Mouse (Mus musculus): ENCODE measurements at regions not wholly inside any gene's neighbourhood (a gene's known extent, or its start where the extent isn't known, plus 50 kb on each side); places are given as distances from the start of the nearest gene placed in this dataset. TPM values are rescaled to one million over a fixed set of nuclear protein-coding genes. Genes with fewer than 3 reads are reported as not detected.

- DNase-seq (ENCODE audit: low spot score) = peak; percentile 11
Measured at GRCm38 (mm10) chr3:35496027-35496824, 257.7 kb upstream of the Atp11b start.

GRCm38 (mm10) chr3:35510314-35510713 lies 243.6 kb upstream of the Atp11b start:
- no peak for DNase-seq (ENCODE audit: low spot score)

GRCm38 (mm10) chr3:35516517-35516916 lies 237.4 kb upstream of the Atp11b start:
- no peak for DNase-seq (ENCODE audit: low spot score)

- DNase-seq (ENCODE audit: low spot score) = no peak
Measured at GRCm38 (mm10) chr3:35520131-35520530, 233.8 kb upstream of the Atp11b start.

GRCm38 (mm10) chr3:35547696-35548095 lies 206.2 kb upstream of the Atp11b start:
- DNase-seq (ENCODE audit: low spot score) = no peak

GRCm38 (mm10) chr3:35551791-35552190 lies 202.1 kb upstream of the Atp11b start:
- DNase-seq (ENCODE audit: low spot score) = no peak

- DNase-seq (ENCODE audit: low spot score) = no peak
Measured at GRCm38 (mm10) chr3:35560425-35560824, 193.5 kb upstream of the Atp11b start.

- peak; percentile 2 for DNase-seq (ENCODE audit: low spot score)
Measured at GRCm38 (mm10) chr3:35574402-35574801, 179.5 kb upstream of the Atp11b start.

Small RNA genes lying in the stretch of these regions (microRNA-seq; reads per million reads assigned to microRNA genes)
- not detected for gene Gm25442
